Mouse (Mus musculus): Measurements from ENCODE around the gene Gm20661. TPM values are rescaled to one million over a fixed set of nuclear protein-coding genes. Genes with fewer than 3 reads are reported as not detected.

Gm20661 gene
- total RNA-seq, 2 experiments from 2014 or later = 1.1 to 1.4 TPM

DNA sequence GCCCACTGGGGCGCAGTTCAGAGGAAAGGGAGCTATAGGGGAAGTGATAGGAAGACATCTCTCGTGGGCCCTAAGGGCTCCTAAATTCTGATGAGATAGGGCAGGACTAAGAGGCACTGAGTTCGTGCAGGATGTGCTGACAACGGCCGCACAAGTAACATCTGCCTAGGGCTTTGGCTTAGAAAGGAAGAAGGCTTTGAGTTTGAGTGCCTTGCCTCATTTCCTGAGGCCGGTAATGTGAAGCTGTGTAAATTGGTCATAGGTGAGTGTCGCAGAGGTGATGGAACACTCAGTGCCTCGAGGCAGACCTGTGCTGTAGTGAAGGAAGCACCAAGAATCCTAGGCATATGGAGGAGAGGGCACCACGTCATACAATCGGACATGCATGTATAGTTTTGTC, 16.2 kb upstream of the Gm20661 start:
- DNase-seq (ENCODE audit: low spot score in 2 of 2) = no peak

DNA sequence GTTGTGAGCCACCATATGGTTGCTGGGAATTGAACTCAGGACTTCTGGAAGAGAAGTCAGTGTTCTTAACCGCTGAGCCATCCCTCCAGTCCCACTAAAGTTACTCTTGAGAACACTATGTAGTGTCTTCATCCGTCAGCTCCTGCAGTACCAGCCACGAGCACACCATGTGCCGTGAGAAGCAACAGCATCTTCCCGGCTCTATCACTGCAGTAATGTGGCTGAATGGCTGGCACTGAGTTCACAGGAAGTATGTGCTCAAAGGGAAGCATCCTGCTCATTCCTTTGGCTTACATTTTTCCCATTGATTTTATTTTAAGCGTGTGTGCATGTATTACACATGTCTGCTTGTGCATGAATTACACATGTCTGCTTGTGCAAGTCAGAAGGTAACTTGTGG, 15.4 kb upstream of the Gm20661 start:
- no peak for DNase-seq (ENCODE audit: low spot score in 2 of 2)

DNA sequence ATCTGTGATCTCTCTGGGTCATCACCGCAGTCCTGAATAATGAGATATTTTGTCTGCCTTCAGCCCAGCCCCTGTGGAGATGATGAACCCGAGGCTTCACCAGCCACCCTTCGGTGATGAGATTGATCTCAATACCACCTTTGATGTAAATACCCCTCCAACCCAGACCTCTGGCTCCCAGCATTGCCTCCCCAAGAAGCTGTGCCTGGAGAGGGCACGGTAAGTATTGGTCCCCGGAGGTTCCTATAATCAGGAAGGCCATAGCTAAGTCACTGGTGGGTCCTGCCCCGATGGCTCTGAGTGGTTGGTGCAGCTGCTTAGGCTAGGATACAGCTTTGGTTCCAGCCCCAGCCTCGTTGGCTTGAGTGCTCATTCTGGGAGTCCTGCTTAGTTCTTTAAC, 14.3 kb upstream of the Gm20661 start:
- no peak for DNase-seq (ENCODE audit: low spot score in 2 of 2)

DNA sequence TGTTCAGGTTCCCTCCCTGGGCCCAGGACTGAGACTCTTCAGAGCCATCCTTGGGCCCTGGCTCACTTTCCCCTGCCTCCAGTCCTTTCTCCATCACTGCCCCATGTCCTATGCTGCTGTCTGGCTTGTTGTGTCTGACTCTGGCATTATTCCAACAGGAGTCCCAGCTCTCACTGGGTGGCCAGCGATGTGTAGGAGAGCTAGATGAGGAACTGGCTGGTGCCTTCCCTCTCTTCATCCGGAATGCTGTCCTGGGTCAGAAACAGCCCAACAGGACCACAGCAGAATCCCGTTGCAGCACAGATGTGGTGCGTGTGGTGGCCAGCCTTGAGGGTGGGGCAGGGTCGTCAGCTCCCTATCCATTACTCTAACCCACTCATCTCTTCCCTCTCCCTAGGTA, 12.5 kb upstream of the Gm20661 start:
- no peak for DNase-seq (ENCODE audit: low spot score in 2 of 2)

DNA sequence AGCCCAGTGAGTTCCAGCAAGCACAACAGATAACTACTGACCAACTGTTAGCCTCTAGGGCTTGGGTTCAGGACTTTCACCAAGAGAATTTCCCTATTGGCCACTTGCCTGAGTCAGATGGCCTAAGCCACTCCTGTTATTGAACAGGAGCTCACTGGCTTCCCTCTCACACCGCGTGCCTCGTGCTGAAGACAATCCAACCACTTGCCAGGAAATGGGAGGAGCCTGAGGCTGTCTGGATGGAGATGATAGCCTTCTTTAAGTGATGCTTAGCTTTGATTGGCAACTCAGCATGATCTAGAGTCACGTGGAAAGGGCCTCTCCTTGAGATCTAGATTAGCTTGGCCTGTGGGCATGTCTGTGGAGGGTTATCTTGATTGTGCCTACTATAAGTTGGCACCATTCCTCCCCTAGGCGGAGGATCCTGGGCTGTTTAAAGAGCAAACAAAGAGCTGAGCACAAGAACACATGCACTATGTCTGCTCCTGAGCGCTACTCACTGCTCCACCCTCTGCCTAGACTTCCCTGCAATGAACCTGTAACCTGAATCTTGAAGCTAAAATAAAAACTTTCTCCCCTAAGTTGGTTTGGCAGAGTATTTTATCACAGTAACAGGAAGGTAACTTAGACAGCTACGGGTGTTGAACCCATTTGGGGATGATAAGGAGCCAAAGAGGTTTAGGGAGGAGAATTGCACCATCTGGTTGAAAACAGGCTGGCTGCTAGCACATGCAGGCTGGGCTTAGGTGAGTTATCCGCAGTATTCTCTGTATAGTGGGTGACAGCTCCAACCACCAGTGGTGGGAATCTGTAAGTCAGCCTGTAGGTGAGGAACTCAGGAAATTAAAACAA, 10.9 kb upstream of the Gm20661 start:
- no peak for DNase-seq (ENCODE audit: low spot score in 2 of 2)

DNA sequence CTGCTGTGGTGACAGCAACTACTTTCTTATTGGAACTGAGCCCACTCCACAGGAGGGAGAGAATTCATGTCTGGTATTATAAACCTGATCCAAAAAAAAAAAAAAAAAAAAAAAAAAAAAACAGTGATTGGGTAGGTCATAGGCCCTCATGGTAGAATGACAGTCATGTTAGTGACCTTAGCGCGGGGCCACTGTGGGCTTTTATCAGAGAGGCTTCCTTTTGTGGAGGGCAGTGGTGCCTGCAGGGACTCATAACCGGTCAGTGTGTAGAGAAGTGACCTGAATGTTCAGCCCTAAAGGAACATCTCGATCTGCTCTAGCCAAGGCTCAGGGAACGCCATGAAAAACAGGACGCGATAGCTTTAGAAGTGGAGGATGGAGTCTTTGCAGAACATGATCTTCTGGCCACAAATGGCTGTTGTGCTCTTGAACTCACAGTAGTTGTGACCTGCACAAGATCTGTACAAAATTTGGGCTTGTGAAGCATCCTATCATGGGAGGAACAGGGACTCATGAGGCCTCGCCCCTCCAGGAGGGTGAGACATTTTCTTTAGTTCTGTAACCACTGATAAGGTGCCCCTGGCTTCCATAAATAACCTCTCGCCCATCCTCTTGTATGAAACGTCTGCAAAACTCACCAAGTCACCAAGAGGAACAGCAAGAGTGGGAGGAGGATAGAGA, 8.2 kb upstream of the Gm20661 start:
- DNase-seq (ENCODE audit: low spot score in 2 of 2) = no peak

DNA sequence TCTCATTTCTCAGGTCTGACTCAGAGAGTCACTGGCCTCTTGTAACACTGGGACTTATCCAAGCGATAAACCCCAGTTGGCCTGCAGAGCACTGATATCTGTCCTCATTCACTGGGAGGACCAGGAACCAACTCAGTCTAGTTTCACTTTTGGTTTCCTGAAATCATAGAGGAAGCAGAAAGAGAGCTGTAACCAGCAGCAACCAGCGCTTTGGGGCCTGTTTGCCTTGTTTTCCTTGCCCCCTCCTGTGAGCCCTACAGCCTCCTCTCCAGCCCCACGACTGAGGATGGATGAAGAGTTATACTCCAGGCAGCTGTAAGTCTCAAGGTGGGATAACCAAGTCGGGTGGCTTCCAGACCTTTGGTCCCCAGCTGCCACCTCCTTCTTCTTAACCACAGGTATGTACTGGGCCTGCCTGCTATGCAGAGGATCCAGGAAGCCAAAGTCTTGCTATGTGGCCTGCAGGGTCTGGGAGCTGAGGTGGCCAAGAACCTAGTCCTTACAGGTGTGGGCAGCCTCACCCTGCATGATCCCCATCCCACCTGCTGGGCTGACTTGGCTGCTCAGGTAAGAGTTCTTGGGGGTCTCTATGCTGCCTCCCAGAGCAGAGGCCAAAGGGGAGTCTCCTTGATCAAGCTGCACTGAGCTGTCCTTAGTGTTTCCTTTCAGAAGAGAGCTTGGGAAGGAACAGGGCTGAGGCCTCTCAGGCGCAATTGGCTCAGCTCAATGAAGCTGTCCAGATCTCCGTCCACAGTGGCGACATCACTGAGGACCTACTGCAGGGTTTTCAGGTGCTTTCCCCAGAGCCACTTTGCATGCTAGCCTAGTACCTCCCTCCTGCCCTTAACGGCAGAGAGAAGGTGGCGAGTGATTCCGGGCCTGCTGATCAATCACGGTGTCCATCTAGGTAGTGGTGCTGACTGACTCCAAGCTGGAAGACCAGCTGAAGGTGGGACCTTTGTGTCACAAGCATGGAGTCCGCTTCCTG, 7.2 kb upstream of the Gm20661 start, which contains the start of gene Uba7:
Gene Uba7 (plus strand): TSS at position 107 of the 988 bp plus-strand sequence.
- no peak for DNase-seq (ENCODE audit: low spot score in 2 of 2)

DNA sequence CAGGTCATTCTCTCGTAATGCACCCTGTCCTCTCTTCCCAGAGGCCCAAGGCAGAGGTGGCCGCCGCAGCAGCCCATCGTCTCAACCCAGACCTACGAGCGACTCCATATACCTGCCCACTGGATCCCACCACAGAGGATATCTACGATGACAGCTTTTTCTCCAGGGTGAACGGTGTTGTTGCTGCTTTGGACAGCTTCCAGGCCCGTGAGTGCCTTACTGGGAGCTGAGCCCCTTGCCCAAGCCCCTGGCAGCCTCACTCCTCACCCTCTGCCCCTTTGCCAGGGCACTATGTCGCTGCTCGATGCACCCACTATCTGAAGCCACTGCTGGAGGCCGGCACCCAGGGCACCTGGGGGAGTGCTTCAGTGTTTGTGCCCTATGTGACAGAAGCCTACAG, 4.0 kb upstream of the Gm20661 start:
- DNase-seq (ENCODE audit: low spot score in 2 of 2) = no peak

DNA sequence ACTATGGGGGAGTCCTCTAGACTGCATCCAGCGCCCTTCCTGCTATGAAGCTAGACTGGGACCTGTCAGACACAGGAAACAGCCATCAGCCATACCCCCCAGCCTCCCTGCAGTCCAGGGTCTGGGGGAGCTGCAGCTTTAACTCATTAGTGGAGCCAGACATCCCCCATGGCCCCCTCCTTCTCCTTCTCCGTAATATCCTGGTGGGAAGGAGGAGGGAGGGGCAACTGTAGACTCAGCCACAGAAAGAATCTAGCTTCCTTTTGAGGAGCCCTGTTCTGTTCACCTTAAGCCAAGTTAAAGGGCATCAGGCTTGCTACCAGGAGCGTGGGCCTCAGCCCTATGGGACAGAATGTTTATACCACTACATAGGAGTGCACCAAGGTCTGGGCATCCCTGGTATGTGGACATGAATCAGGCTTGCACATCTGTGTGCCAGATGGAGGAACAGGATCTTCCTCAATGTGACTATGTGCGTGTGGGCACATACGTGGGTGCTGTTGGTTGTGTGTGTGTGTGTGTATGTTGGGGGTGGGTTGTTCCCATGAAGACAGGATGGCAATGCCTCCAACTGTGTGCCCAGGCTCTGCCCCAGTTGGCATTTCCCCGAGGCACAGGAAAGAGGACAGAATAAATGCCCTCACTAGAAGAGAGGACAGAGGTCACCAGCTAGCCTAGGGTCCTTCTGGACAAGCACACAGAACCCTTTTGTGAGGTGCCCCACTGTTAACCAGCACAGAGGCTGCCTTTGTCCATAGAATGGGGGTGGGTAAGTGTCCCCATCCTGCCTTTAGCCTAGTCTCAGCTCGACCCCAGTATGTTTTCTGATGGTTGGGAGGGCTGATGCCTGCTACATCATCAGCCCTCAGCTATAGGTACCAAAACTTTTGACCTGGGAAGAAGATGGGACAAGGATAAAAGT, 913 bp upstream of the Gm20661 start:
- no peak for DNase-seq (ENCODE audit: low spot score in 2 of 2)

DNA sequence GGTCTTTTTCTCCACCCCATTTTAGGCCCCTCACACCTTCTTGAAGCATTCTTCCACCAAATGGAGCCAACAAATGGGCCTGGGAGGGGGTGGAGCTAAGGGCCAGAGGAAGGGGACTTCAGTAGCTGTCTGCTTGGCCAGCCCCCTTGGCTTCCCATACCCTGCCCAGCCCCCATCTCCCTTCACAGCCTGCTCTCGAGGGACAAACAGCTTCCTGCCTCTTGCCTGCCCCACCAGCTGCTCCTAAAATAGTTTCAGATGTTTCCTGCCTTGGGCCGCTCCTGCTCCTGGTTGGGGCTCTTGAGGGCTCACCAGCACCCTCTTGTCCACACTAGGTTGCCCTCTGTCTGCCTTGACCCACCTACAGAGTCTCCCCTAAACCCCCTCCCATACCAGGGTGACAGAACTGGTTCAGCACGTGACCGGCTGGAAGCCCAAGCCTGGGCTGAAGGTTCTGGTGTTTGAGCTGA, 598 bp downstream of the Gm20661 start:
- DNase-seq (ENCODE audit: low spot score in 2 of 2) = peak in 1 of 2 experiments; percentile 41

DNA sequence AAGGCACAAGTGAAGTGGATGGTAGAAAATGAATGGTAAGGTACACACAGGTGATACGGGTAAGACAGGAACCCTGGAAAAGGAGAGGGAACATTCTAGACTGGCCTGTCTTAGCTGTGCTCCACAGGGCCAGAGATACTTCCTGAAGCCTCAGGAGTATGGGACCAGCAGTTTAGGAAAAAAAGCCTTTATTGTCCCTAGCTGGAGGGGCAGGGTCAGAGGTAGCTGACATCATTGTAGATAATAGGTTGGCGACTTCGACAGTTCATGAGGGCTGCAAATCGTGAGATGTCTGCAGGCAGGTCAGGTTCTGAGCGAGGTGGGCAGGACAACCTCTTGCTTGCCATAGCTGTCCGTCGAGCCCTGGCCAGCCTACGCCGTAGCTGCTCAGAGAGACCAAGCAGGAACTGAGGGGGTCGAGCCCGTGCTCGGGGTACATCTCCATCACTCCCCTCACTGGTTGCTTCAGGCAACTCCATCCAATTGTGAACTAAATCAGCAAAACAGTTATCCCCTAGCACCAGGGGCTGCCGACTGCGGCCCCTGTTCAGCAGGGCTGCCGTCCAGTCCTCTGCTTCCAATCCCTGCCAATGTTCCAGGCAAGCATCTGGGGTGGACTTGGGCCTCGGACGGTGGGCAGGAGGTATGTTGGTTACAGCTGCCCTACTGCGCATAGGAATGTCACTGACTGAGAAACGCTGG, 1.3 kb downstream of the Gm20661 start:
- DNase-seq (ENCODE audit: low spot score in 2 of 2) = no peak

DNA sequence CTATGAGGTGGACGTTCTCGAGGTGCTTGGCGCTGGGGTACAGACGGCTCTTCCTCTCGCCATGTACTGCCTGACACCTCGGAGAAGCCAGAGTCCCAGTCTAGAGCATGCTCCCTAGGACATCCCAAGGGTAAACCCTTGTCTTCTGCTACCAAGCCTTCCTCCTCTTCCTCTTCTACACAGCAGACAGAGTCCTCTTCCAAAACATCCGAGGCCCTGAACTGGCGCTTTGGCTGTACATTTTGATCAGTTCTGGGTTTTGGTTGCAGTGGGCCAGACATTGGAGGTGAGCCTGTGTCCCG, 1.8 kb downstream of the Gm20661 start:
- no peak for DNase-seq (ENCODE audit: low spot score in 2 of 2)

DNA sequence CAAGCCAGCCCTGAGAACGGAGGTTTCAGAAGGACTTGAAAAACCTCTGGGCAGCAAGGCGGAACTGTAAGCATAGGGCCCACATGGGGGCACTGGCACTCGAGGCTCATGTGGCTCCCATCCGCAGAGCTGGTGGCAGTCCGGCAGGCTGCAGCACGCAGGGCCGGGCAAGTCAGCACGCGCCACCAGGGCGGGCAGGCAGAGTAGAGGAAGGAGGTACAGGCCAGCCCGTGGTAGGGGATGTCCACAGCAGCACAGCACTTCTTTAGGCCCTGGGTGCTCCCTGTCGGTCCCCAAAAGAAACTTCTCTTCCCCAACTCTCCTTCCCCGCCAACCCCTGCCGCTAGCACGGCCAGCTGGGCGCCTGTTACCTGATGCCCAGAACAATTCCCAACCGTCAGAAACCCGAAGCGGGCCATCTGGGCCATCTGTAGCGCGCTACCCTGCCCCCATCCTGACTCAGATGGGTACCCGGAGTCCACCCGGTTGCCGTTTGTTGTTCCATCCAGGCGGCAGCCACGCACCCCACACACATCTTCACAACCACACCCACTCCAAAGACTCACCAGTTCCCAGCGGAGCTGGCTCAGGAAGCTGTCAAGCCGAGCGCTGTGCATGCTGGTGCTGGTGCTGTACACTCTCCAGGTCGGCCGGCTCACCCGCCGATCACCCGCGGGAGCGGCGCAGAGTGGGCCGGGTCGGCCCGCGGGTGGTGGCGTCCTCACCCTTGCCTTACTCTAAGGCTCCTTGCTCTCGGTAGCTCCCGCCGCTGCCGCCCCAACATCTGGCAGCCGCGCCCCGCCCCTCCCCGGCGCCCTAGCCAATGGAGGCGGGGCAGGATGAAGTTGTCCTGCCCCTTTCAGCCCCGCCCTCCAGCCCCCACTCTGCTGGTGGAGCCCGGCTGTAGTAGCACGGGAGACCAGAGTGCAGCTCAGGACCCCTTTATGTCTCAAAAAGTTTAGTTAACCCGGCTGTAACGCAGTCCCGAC, 2.6 kb downstream of the Gm20661 start, which contains the start of gene Inka1:
Gene Inka1 (minus strand): TSS at position 749 of the 989 bp plus-strand sequence.
- DNase-seq (ENCODE audit: low spot score in 2 of 2) = peak; percentile 68 to 80

DNA sequence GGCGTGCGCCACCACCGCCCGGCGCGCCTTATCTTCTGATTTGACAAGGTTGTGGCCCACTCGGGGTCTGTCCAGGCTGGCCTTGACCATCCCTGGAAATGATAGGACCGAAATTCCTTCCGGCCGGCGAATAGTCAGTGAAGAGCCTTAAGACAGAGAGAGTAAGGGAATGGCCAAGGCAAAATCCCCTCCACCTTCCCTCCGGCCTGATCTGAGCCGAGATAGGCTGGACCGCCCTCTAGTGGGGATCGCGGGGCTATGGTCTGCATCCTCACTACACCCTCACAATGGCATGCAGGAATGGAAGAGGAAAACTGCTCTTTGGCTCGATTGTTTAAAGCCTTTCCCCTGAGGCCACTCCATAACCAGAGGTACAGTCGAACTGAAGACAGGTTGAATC, 3.5 kb downstream of the Gm20661 start:
- DNase-seq (ENCODE audit: low spot score in 2 of 2) = peak; percentile 52 to 71

DNA sequence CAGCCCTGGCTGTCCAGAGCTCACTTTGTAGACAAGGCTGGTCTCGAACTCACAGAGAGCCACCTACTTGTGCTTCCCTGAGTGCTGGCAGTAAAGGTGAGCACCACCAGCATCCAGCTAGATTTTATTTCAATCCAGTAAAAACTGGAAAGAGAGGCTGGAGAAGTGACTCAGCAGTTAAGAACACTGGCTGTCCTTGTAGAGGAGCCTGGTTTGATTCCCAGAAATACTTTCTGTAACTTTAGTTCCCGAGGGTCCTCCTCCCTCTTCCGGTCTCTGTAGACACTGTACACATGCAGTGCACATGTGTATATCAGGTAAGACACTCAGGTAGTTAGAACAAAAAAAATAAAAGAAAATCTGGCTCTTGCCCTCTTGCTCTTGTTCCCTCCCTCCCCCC, 5.1 kb downstream of the Gm20661 start:
- DNase-seq (ENCODE audit: low spot score in 2 of 2) = no peak

DNA sequence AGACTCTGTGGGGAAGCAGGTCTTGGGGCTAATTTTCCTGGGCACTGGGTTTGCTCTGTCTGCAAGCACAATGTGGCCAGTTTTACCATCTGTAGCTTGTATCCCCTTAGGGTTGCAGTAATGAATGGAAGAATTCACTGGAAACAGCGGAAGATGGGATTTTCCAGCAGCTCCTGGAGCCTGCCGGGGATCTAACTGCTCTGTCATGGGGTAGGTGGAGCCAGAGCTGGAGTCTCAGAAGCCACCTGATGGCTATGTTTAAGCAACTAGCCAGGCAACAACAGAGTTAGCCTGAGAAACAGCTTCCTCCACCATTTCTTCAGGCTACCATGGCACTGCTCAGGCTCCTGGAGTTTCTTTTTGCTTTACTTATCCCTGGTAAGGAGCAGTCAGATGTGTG, 9.3 kb downstream of the Gm20661 start, which contains the start of gene Cdhr4:
Gene Cdhr4 (plus strand): TSS at position 301 of the 400 bp plus-strand sequence.
- DNase-seq (ENCODE audit: low spot score in 2 of 2) = no peak

DNA sequence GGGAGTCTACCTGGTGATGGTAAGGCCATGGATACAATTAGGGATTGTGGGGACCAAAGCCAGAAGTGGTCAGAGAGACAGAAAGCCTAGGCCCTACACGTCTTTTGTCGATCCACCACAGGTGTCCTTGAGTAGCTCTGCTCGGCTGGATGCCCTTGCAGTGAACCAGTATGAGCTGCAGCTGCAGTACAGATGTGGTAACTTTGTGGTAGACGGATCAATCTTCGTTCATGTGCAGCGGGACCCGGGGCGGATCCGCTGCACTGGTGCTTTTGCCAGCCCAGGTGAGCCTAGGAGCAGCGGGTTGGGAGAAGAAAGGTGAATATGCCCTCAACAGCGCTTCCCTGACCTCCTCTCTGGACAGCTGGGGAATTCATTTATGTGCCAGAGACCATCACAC, 10.2 kb downstream of the Gm20661 start:
- DNase-seq (ENCODE audit: low spot score in 2 of 2) = no peak

DNA sequence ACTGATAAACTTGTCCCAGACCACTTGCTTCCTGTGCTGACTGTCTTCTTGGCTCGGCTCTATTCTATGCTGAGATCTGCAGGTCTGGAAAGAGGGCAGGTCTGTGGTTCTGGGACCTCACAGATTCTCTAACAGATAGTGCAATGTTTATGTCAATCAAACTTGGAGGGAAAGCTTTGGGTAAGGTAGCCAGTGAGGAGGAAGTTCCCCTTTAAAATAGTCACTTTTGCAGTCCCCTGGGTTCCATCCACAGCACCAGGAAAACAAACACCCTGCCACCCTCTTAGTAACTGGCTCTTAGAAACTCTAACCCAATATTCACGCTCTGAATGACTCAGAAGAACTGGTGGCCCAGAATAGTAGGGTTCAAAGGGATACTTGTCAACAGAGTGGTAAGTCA, 11.6 kb downstream of the Gm20661 start:
- DNase-seq (ENCODE audit: low spot score in 2 of 2) = no peak

Measured in adrenal gland, postnatal 4 days (tissue).